Mouse (Mus musculus): ENCODE measurements around the gene Ntsr1.

The Ntsr1 gene

GRCm38 (mm10) chr2:180560245-180560644 is 60.5 kb downstream of the Ntsr1 start:
- no peak for DNase-seq (ENCODE audit: low read depth, low spot score)

DNA sequence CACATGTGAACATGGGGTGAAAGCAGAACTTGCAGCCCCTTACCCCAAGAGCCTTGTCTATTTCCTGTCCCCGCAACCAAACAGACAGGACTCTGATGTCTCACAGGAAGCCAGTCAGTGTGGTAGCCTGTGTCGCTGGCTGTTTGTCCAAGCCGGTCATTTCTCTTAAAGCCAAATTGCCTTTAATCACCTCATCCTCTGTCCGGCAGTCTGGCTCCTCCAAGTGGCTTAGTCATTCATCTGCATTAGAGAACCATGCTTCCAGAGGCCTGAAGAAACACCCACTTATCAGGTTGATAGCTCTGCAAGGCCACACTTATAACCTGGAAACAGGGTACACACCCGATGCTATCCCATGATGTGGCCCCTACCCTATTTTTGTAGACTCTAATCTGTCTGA is 62.4 kb downstream of the Ntsr1 start:
- no peak for DNase-seq (ENCODE audit: low read depth, low spot score)

DNA sequence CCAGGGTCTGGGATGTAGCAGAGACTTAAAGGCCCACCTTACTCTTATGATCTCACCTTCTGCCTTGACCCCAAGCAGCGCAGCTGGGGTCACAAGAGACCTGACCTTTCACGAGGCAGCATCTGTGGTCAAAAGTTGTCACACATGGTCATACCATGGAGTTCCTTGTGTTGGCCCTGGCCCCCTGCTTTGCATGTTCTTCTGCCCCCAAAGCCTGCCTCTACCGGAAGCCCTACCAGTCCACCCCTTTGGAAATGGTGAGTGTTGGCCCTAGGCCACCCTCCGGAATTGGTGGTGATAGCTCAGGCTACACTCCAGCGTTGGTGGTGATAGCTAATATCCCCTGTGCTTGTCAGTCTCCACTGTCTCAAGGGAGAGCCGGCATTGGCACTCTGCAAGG is 63.5 kb downstream of the Ntsr1 start:
- DNase-seq (ENCODE audit: low read depth, low spot score) = no peak

DNA sequence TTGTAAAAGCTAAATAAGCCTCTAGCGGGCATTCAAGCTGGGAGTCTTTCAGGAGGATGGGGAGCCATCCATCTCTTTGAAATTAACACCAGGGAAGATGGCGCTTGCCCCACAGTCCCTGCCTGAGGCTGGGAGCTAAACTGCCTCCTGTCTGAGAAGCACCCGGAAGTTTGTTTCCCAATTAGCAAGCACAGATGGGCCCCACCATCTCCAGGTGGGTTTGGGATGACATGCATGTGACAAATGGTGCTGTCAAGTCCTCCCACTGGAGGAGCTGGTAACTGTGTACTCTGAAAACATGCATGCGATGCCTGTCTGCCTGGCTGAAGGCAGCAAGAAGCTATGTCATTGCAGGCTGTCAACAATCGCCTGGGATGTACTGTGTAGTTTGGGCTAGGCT is 64.1 kb downstream of the Ntsr1 start:
- no peak for DNase-seq (ENCODE audit: low read depth, low spot score)

DNA sequence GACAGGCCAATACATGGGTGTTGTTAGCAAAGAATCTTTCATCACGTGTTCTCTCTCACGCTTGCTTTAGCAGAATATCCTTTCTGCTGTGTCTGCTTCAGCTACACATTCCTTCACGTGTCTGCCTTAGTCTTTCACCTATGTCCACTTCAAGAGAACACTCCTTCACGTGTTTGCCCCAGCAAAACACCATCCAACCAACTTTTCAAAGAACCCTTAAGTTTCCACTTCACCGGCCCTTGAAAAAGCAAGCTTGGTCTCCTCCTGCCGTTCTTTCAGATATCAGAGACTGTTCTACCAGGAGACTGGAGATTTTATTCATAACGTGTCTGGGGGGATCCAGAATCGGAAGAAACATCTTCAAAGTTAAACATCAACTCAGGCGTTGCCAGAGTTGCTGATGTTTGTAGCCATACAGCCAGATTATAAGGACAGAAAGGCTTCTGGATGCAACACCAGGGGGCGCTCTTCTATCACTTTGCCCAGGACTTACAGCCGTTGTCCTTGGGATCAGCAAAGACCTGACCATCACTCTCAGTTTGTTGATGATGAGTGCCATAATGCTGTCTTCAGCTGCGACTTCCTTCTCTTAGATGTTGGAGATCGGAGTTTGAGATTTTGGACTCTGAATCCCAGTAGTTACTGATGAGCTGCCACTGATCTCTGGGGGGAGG is 66.6 kb downstream of the Ntsr1 start:
- no peak for DNase-seq (ENCODE audit: low read depth, low spot score)

DNA sequence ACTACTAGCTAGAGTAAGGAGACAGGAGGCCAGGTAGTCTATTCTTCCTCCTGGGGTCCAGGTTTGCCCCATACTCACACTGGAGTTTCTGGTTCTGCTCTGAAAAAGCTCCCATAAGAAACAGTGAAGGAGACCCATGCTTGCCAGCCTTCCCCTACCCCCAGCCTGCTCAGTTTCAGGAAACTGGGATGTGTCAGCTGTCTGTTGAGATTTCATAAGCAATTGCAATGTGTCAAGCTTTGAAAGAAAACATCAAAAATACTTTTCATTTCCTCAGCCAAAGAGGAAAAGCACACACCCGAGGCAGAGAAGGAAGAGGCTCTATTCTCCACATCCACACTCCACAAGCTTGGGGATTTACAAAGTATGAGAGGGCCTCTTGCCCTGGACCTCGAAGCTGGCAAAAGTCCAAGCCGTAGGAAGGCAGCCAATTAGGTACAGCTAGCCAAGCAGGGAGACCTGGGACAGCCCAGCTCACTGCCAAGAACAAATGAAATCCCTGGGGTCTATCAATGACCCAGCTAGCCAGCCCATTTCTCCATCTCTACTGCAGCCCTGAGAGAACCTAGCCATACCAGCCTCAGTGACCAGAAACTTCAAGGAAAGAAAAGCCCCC is 69.4 kb downstream of the Ntsr1 start:
- no peak for DNase-seq (ENCODE audit: low read depth, low spot score)

DNA sequence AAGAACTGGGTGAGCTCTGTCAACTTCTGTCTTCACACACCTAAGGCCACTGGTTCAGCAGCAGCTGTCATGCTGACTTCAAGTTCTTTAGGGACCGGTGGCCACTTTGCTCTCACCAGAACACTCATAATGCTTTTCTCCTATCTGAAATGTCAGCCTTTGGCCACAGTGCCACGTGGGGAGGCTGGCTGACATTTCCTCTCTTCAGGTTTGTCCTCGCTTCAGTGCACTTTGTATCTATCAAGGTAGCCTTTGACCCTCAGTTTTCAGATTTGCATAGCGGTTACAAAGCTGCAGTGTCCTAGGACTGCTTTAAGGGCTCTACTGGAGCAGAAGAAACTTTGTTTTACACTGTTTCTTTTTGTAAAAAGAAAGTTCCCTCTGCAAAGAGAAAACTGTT is 76.7 kb downstream of the Ntsr1 start:
- no peak for DNase-seq (ENCODE audit: low read depth, low spot score)

GRCm38 (mm10) chr2:180578686-180579085 is 78.9 kb downstream of the Ntsr1 start:
- DNase-seq (ENCODE audit: low read depth, low spot score) = no peak

DNA sequence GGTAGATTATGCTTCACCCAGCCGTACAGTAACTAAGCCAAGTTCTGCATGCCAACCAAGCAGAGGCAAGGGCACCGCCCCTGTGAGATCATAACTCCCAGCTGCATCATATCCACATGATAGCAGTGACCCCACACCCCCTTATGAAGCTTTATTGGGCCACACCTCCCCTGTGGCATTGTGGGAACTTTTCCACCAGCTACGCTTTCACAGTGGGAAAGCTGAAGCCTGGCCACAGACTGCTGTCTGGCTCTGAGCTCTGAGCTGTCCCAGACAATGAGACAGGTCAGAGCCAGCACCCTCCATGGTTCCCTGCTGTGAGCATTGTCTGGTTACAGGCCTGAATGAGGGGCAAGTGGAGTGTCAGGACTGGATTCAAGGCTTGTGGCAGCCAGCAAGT is 81.2 kb downstream of the Ntsr1 start, which contains the start of gene Mrgbp:
Gene Mrgbp (plus strand): TSS at position 303 of the 400 bp plus-strand sequence.
- no peak for DNase-seq (ENCODE audit: low read depth, low spot score)

DNA sequence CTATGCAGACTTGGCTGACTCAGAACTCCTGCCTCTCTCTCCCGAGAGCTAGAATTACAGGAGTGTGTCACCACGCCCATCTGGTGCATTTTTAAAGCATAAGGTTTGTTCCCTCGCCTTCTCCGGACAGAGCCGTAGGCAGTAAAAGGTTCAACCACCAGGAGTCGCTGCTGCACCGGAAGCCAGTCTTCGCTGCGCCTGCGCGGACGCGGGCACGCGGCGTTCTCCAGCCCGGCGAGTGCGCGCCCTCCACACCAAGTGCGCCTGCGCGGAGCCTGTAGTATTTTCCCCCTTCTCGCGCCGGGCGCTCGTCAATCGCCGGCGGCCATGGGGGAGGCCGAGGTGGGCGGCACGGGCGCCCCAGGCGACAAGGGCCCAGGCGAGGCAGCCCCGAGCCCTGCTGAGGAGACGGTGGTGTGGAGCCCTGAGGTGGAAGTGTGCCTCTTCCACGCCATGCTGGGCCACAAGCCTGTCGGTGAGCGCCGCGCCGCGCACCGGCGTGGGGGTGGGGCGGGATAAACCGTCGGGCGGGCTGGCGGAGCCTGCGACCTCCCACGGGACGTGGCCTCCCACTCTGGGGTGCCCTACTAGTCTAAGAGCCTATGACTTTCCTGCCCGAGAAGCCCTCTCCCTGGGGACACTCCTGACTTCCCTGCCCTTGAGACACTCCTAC is 82.8 kb downstream of the Ntsr1 start:
- DNase-seq (ENCODE audit: low read depth, low spot score) = peak; percentile 94

DNA sequence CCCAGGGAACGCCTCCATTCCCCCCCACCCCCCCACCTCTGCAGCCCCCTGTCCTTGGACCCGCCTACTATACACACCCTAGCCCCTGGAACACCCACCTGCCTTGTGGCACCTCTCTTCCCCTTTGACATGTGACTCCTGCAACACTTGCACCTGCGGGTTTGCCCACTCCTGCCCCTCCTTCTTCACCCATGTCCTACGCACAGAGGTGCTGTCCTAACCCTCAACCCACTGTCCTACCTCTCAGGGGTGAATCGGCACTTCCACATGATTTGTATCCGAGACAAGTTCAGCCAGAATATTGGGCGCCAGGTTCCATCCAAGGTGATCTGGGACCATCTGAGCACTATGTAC is 83.4 kb downstream of the Ntsr1 start:
- no peak for DNase-seq (ENCODE audit: low read depth, low spot score)

DNA sequence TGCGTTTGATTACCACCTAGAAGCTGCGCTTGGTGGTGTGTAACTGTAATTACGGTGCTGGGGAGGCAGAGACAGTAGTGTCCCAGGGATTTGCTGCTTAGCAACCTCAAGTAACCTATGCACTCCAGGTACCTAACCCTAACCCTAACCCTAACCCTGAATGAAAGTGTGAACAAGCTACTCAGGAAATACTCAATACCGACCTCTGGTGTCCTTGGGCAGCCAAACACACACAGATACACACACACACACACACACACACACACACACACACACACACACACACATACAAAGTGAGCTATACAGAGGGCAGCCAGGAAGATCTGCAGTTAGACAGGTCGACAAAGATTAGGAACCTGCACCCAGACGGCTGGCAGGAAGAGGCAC is 89.0 kb downstream of the Ntsr1 start:
- DNase-seq (ENCODE audit: low read depth, low spot score) = no peak

DNA sequence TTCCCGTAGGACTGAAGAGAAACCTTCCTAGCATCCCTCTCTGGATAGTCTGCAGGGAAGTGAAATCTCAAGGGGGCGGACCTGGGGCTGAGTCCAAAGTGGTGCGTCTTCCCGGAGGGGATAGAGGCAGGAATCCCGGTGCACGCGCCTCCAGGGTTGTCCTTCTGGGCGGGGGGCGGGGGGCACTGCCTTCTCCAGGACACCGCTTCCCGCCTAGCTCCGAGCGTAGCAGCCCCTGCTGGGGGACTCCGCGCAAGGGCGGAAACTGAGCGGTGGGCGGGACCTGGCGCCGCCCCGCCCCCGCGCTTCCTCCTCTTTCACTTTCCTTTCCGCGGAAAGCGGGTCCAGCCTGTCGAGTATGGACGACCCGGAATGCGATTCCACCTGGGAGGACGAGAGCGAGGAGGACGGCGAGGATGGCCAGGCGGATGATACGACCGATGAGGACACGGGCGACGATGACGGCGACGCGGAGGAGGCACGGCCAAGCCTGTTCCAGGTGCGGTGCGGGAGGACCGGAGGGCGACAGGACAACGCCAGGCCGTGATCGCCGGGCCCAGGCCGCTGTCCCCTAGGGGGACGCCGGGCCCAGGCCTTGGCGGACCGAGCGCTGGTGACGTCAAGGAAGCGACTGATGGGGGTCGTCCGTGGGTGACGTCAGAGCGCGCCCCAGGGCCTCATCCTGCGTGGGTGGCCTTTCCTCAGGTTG is 89.5 kb downstream of the Ntsr1 start, which contains the start of gene Ogfr:
Gene Ogfr (plus strand): TSS at position 123 of the 709 bp plus-strand sequence.
- DNase-seq (ENCODE audit: low read depth, low spot score) = peak; percentile 59
